Mouse (Mus musculus): ENCODE measurements around the gene Fut2.

Fut2 gene

DNA sequence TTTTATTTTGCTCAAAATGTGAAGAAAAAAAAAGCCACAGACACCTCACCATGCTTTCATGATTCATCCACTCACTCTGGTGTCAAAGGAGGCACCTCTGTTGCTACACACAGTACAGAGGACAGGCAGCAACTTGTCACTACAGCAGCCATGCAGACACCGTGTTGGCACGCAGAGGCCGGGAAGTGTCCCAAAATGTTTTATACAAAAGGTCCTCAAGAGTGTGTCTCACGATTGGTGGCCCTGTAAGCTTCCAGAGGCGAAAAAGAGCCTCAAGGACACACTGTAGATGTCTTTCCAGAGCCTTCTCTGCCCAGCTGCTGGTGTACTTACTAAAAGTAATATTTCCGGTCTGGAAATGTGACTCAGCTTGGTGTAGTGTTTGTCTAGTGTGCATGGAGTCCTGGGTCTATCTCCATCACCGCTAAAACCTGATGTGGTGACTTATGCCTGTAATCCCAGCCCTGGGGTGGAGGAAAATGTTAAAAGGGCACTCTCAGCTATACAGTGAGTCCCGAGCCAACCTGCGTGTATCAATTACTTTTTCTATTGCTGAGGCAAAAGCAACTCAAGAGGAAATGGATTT is 60.4 kb downstream of the Fut2 start:
- no peak for DNase-seq (ENCODE audit: low read depth, low spot score)

DNA sequence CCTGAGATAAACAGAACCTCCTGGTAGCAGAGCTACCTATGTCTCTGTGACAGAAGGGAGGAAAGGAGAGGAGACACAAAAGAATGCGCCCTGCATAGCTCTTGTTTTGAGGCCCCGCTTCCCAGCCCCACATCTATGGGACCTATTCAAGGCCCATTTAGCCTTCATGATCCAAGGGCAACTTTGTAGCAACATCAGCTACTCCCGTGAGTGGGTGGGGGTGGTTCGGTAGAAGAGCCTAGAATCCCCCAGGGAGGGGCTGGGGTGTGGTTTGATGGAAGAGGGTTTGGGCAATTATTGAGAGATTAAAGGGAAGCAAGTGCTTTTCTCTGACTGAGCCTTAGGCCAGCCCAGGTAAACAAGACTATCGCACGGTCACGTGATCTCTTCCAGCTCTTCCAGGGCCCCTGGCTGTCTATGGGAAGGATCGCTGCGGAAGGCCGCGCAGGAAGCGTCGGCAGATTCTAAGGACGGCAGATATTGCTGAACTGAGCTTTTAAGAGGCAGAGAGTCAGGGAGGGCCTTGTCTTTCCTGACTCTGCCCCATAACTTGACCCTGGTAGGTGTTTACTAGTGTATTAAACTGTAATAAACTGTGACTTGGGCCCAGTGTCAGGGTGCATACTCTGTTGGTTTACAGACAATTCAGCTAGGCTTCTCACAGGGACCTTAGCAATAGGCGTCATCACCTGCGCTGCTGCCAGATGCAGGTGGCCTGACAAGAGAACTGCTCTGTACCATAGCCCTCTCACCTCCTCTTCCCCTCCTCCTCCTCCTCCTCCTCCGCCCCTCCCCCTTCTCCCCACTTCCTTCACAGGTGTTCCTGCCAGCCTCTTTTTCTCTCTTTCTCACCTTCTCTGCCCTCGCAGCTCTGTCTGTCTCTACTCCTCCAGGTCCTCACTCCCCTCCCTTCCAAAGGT is 67.0 kb downstream of the Fut2 start:
- no peak for DNase-seq (ENCODE audit: low read depth, low spot score)

Data from c-Kit-negative CD71-positive TER-119-positive erythroid progenitor cells, embryonic 14.5 days (primary cell).